Mouse (Mus musculus) kidney, postnatal 25 days (tissue): ENCODE results near the gene Prpf38b.

Experiments used
- DNase-seq, 2 experiments: peaks; one replicate each; pipeline ENCODE4 v3.0.0; 2021; ENCODE audit warnings: mixed read lengths in 2 of 2

Gene Prpf38b

GRCm38 (mm10) chr3:108911548-108912413, at the start of gene Prpf38b:
TSS of gene Prpf38b (minus strand) at chr3:108911727.
- peak; percentile 97 to 99 for DNase-seq

DNA sequence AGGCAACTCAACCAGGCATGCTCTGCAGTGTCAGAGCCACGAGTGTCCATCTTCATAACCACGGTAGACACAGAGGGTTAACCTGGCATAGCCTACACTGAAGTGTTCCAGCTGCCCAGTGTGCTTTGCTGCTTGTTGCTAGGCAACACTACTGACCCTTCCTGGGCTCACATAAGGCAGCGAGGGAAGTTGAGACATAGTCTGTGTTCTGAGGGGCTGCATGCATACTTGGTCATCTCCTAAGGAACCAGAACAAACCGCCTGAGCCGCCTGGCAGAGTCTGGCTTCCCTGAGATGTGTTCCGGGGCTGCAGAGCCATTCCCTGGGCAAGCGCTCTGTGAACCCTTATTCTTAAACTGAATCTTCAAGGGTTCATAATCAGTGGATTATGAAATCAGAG, 49.7 kb upstream of the Prpf38b start:
- DNase-seq: no peak

- DNase-seq: no peak
Observed at GRCm38 (mm10) chr3:108959680-108960295, 48.3 kb upstream of the Prpf38b start.

- DNase-seq: no peak
Observed at GRCm38 (mm10) chr3:108957976-108958375, 46.4 kb upstream of the Prpf38b start.

GRCm38 (mm10) chr3:108940996-108941395, 29.5 kb upstream of the Prpf38b start:
- no peak for DNase-seq

GRCm38 (mm10) chr3:108940001-108940633, 28.6 kb upstream of the Prpf38b start, which contains the start of gene Gm9857:
TSS of gene Gm9857 (minus strand) at chr3:108940445.
- peak in 1 of 2 experiments; percentile 54 for DNase-seq

GRCm38 (mm10) chr3:108939573-108939972, 28.0 kb upstream of the Prpf38b start, which contains the start of gene Henmt1:
TSS of gene Henmt1 (plus strand) at chr3:108939873.
- no peak for DNase-seq

DNA sequence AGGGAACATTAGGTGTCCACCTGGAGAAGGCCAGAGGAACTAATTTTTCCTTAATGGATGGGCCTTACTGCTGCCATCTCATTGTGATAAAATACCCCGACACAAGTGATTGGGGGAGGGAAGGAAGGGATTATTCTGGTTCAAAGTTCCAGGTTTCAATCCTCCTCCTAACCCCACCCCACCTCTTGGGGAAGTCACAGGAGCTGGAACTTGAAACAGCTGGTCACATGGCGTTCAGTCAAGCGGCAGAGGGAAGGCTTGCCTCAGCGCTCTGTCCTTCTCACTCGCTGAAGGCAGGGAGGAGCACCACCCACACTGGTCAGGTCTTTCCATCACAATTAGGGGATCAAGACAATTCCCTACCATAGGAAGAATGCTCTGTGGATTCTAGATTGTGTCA, 27.2 kb upstream of the Prpf38b start:
- DNase-seq: no peak

DNA sequence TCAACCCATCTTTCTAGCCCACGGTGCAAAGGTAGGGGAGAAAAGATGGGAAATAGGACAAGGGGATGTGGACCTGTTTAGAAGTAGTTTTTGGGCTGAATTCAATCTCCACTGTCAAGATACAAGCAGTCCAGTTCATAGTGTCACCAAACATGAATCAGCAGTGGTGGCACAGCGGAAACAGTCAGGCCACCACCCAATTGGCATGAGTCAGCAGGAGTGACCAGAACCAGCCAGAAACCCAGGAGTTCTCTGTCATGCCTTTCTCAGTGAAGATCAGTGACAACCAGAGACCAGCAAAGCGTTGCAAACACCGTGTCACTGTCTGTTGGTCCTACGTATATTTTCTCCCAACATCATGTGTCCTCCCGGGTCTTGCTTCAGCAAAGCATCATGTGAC, 22.0 kb upstream of the Prpf38b start:
- DNase-seq: no peak

- no peak for DNase-seq
Observed at GRCm38 (mm10) chr3:108926308-108926707, 14.8 kb upstream of the Prpf38b start.

DNA sequence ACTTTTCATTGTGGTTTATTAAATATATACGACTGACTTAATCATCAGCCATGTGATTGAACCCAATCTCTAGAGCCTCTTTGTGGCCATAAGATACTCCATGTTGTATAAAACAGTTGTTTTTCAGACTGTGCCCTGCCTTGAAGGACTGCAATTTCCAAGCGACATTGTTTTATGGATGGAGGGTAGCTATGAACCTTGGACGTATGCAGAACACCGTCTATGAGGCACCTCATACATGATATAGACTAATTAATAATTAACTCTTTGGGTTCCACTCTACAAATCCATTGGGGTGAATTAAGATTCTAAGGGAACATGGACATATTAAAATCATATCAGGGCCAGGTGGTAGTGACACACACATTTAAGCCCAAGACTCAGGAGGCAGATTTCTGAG, 14.2 kb upstream of the Prpf38b start:
- no peak for DNase-seq

DNA sequence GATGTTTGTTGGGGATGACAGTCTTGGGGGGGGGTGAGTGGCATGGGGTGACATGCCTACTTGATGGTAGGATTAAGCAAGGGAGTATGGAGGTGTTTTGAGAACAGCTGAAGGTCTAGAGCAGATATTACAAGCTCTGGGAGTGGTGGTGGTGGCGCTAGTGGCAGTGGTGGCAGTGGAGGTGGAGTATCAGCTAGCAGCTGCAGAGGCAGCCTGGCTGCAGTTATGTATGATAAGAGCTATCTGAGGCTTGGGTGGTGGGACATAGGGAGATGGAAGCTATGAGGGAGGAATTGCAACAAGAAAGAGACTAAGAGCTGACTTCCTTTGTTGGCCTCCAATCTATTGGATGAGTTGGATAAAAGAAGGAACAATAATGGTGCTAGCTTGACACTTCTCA, 10.3 kb upstream of the Prpf38b start:
- DNase-seq: no peak

DNA sequence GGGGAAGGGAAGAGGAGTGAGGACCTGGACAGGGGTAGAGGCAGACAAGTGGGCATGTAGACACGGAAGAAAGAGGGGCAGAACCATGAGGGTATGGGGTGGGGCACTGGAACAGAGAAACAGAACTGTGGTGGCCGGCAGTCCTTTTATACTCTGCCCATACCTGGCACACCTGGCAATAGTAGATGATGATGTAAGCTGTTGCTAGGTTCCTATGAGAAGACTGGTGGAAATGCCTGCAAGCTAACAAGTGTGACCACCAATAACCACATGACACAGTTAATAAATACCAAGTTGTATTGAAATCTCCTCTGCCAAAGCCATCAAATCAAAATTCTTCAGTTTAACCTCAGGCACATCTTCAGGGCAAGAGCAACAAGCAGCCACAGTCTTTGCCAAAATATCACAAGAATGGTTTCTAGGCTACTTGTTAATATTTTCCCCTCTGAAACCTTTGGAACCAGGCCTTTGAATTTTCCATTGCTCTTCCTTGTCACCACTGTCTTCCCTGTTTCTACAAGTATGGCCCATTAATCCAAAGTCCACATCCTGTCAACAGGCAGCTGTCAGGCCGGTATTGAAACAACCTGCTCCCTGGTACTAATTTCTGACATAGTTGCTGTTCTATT, 9.0 kb upstream of the Prpf38b start:
- DNase-seq: peak in 1 of 2 experiments; percentile 68

- no peak for DNase-seq
Observed at GRCm38 (mm10) chr3:108918852-108919251, 7.3 kb upstream of the Prpf38b start.

- no peak for DNase-seq
Observed at GRCm38 (mm10) chr3:108917986-108918385, 6.5 kb upstream of the Prpf38b start.

- no peak for DNase-seq
Observed at GRCm38 (mm10) chr3:108916857-108917256, 5.3 kb upstream of the Prpf38b start.

DNA sequence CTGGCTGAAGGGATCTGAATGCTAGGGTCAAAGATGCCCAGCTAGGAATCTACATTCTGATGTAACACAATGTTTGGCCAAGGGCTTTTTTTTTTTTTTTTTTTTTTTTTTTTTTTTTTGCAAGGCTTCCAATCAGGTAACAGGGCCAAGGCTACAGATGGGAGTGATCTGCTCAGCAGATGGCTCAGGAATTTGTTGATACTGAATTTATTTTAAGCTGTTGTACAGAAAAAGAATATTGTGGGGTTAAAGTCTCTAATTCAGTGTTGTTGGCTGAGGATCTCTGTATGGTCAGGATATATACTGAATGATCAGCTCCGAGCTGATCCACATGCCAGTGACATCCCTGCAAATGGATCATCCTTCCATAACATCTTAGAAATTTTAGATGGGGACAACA, 4.5 kb upstream of the Prpf38b start:
- DNase-seq: no peak

GRCm38 (mm10) chr3:108911081-108911547, 413 bp downstream of the Prpf38b start:
- DNase-seq: peak; percentile 57 to 76

GRCm38 (mm10) chr3:108910303-108911080, 1.0 kb downstream of the Prpf38b start:
- peak in 1 of 2 experiments; percentile 39 for DNase-seq

GRCm38 (mm10) chr3:108902934-108903333, 8.6 kb downstream of the Prpf38b start:
- no peak for DNase-seq

DNA sequence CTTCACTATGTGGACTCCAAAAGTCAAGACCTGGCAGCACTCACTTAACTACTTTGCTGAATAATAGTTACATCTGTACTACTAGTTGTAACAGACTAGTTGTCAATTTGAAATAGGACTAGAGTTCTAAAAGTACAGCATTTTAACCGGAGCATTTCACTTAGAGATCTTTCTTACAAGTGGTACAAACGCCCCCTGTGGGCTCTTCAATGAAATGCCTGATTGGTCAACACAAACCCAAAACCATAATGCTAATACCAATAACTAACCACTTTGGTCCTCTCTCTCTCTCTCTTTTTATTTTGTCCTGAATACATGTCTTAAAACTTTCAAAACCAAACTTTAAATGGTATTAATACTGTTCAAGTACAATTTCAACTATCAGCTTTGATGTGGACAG, 9.5 kb downstream of the Prpf38b start:
- DNase-seq: no peak

- no peak for DNase-seq
Observed at GRCm38 (mm10) chr3:108900681-108901080, 10.8 kb downstream of the Prpf38b start.
